17 mouse cellular contexts compared by ENCODE assay signal in the genomic region with DNA sequence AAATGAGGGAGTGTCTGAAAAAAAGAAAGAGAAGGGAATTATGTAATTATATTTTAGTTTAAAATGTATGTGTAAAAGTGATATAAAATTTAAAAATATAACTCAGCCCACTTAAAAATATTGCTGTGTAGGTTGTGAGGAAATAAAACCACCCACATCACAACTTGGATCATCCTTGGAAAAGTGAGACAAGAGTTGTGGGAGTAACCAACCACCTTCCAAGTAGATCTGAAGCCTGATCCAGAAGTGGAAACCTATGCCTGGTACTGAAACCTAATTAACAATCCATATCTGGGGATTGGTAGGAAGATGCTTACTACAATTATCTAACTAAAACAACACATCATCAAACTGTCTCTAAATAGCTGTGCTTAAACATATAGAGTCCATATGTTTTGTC.
DNase-seq lines count a peak whose midpoint lies in the region.
"Had no signal": no experiment of that assay in that cellular context is flagged by ENCODE, and none has a peak within 500 bp of the region (broad histone marks: within the 10 kb centered on the region; RNA-seq: fewer than 3 reads in every experiment).

No protein-coding gene starts in this region.

- peak; percentile 17 to 47 for DNase-seq in frontal cortex, adult 2 months (ENCODE audit: extremely low spot score in 1 of 2, low spot score in 1 of 2)
- DNase-seq in frontal cortex, postnatal 10 days (ENCODE audit: low spot score in 2 of 2) = no peak
- peak; percentile 5 to 11 for DNase-seq in left cerebral cortex, adult 9 months (ENCODE audit: low spot score in 2 of 2)
- no peak for DNase-seq in left cerebral cortex, postnatal 10 days (ENCODE audit: extremely low spot score in 1 of 2, low spot score in 2 of 2)
- peak; percentile 54 for DNase-seq in brain, adult 2 months (ENCODE audit: low read depth, low spot score)
- peak; percentile 60 for DNase-seq in telencephalon, adult 2 months (ENCODE audit: low read depth, low spot score)
- no peak for DNase-seq in kidney, postnatal 4 days
- DNase-seq: adrenal gland, adult 8-10 months; adrenal gland, postnatal 14 days; adrenal gland, postnatal 36 days; cerebellum, adult 11 months; cerebellum, adult 18-20 months; cerebellum, adult 8-10 months; cerebellum, adult 9-11 months; cerebellum, postnatal 14 days; cerebellum, postnatal 36 days; embryo, embryonic 11 days had no signal

- intact Hi-C loops in left cerebral cortex, postnatal 10 days (cut with DNase I) = no loop called here

Comparison
In these comparisons a context has a peak if more than half of its experiments do, and no peak if none do; other contexts are left out.
1. DNase-seq: peak in frontal cortex, adult 2 months (2 of 2), left cerebral cortex, adult 9 months (2 of 2), brain, adult 2 months (single experiment) and telencephalon, adult 2 months (single experiment); none in frontal cortex, postnatal 10 days (0 of 2), left cerebral cortex, postnatal 10 days (0 of 2) and kidney, postnatal 4 days (0 of 2).